Mouse (Mus musculus) heart, adult 8-10 months (tissue): ENCODE results near the gene Cfap97d2. TPM values are rescaled to one million over a fixed set of nuclear protein-coding genes. Genes with fewer than 3 reads are reported as not detected.

ENCODE experiments used
- DNase-seq: peaks from one replicate; pipeline ENCODE4 v3.0.0; 2022; ENCODE audit warnings: low spot score
- total RNA-seq, 4 experiments: library from RNA; stranded (reverse); gene quantifications; 2 replicates each; pipeline ENCODE4 v1.2.4; 2022

The Cfap97d2 gene
- total RNA-seq, 4 experiments from 2014 or later, result not detected

DNA sequence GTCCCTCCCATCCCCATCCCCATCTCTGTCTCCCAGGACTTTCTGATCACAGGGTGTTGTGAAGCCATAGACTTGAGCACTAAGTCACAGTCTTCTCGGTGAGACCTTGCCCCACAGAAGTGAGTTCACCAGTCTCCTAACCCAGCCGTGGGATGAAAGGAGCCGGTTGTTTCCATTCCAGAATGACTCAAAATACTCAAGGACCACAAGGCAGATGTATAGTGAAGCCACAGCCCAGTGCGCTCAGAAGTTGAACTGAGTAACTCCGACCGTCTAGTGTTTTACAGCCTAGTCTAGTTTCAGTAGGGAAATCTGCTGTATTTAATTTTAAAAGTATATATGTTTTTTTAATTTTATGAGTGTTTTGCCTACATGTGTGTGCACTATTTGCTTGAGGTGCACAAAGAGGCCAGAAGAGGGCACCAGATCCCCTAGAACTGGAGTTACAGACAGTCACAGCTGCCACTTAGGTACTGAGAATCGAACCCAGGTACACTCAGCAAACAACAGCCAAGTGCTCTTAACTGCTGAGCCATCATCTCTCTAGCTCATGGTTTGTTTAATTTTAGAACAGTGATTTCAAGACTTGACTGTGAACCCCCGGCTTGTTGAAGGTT, 18.5 kb upstream of the Cfap97d2 start:
- no peak for DNase-seq

DNA sequence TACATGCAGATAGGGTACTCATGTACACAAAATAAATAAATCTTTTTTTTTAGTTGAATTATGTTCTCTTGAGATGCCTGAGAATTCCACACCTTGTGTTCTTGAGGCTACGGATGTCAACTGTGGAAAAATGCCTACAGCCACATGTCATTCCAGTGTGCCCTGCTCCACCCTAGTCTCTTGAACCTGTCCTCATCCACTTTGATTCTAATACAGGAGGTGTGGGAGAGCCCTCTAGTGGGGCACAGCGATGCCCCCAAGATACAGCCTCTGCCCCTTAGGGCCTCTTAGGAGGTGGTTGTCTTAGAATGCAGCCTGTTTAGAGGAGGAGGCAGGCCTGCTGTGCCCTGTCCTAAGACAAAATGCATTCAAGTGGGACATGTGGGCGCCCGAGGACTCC, 17.7 kb upstream of the Cfap97d2 start:
- DNase-seq, result no peak

DNA sequence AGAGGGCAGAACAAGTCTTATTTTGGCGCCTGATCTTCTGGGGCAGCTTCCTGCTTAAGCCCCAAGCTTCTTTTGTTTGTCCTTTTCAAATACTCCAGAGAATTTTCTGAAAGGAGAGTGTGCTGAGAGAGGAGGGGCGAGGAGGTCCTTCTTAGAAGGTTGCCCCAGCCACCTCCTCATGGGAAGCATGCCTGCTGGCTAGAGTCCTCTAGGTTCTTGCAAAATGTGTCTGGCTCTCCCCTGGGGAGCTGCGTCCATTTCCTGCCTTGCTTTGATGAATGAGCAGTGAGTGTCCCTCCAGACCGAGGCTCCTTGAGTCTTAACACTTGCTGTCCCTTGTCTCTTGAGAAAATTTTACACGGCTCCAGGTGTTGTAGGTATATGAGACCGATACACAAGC, 17.2 kb upstream of the Cfap97d2 start:
- no peak for DNase-seq

DNA sequence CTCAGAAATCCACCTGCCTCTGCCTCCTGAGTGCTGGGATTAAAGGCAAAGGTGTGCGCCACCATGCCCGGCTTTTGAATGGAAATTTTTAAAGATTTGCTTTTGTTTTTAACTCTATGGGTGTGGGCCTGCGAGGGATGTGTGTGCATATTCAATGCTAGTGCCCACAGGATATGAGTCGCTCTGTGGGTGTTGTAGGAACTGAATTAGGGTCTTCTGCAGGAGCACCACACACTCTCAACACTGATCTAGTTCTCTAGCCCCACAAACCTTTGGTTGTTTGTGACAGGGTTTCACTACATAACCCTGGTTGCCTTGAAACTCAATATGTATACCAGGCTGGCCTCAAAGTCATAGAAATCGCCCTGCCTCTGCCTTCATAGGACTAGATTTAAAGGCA, 16.4 kb upstream of the Cfap97d2 start:
- no peak for DNase-seq

DNA sequence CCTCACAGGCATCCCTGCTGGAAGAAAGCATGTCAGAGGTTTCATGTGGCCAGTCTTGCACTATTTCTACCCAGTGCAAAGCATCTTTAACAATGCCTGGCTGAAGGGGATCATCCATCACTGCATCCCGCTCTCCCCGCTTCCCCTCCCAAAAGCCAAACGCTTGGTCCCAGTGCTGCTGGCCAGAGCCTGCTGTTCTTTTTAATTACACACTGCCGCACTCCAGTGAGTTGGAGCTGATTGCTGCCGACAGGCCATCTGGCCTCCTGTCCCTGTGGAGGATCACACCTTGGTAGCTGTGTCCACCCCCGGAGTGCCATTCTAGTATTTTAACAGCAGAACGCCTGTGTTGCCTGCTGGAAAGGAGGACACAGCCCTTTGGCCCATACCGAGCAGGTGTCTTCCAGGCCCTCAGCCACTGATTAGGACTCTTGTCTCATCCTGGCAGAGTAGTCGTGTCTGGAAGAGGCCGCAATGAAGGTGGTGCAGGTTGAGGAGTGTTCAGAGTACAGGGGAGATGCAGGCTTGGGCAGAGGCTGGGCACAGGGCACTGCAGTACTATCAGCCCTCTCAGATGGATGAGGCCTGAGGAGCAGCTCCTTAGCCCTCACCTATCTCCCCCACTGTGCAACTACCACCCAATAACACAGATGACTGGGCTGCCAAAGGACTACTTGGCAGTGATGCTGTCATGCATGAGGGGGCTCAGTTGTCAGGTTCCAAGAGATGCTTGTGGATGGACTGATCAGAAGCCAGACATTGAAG, 13.2 kb upstream of the Cfap97d2 start:
- DNase-seq, result no peak

DNA sequence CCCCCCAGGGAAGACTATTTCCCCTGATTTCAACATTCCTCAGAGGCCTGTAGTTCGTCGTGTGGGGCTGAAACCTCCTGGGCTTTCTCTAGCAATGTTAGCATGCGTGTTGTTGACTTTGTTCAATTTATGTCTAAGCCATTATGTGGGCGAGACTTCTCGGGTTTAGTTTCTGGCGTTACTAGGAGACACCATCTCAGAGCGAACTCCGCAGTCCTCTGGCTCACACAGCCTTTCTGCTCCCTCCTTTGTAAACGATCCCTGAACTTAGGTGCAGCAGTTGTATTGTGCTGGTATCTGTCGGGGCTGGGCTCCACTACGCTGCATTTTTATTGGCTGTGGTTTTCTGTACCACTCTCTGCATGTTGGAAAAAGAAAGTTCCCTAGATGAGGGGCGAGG, 11.0 kb upstream of the Cfap97d2 start:
- DNase-seq, result no peak

DNA sequence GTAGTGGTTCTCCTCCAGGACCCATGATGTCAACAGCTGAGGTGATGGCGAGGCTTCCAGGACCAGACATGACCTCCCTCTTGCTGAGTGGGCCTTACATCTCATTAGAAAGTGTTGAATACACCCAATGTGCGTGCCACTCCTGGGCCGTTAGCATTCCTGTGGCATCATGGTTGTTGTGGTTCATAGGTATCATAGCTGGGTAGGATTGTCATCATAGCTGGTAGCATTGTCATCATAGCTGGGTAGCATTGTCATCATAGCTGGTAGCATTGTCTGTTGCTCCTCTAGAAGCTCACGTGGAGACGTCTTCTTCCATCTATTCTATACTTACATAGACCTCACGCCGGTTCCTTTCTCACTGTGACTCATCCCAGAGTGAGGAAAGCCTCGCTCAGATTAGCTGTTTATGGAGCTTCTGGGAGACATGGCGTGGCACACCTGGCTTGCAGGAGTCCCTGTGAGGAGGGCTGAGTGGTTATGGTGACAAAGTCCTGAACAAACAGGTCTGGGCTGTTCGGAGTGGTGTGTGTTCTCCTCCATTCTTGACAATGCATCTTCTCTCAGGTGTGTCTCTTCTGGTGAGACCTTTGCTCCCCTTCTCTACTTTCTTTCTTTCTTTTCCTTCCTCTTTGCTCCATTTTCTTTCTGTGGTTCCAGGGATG, 10.4 kb upstream of the Cfap97d2 start:
- no peak for DNase-seq

DNA sequence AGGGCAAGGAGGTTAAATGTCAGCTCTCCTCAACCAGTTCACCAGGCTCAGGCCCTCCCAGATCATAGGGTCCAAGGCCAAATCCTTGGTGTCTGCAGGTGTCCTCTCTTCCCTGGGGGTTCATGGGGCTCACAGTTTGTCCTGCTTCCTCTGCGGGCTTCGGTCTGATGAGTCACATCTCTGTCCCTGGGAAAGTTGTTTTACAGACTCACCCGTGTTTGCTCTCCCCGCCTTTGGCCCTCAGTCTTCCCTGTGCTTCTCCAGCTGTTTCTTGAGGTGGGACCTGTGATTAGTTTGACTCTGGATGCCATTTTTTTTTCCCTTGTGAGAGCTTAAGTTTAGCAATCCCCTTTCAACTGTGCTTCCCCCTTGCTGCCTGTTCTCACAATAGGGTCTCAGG, 9.5 kb upstream of the Cfap97d2 start:
- no peak for DNase-seq

DNA sequence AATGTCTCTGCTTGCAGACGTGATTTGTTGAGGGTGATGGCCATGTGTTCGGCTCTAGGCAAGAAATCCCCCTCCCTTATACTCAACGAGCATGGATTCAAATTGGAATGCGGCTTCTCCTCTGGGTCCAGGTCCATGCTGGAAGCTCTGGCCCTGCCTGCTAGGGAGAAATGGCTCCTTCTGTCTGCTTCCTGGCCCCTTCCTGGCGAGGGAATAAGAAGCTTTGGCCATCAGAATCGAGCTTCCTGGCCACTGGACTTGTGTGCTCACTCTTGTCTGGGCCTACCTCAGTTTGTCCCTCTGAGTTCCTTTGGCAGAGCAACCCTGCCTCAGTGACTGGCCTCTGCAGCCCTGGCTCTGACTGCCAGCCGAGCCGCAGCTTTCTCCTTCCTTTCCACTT, 8.5 kb upstream of the Cfap97d2 start:
- no peak for DNase-seq

DNA sequence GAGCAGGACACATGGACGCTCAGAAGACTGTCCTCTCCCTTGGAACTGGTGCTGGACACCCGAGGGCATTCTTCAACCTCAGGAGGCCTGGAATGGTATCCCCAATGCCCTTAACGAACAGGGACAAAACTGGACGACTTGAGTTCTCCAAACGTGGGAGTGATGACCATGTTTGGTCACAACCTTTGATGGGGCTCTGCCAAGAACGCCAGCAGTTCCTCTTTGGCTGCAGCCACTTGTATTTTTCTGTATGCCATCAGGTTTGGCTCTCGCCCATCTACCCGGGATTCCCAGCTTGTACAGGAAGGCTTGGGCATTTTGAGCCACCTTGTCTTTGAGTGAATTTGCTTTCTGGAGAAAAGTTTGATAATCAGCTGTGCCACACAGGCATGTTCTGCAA, 8.0 kb upstream of the Cfap97d2 start:
- no peak for DNase-seq

DNA sequence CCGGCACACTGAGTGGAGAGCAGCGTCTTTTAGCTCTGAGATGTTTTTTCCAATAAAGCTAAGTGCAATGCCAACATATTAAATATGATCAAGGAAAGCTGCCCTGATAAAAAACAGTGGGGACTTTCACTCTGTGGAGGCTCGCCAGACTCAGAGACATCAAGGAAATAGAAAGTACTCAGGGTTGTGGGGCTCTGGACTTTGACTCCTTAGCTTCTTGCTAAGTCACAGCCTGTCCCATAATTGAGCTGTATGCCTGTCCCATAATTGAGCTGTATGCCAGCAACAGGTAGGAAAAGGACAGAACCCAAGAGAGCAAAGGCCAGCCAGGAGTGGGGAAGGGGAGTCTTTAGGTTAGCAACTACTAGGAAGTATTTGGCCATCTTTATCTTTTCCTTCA, 7.4 kb upstream of the Cfap97d2 start:
- DNase-seq, result no peak

DNA sequence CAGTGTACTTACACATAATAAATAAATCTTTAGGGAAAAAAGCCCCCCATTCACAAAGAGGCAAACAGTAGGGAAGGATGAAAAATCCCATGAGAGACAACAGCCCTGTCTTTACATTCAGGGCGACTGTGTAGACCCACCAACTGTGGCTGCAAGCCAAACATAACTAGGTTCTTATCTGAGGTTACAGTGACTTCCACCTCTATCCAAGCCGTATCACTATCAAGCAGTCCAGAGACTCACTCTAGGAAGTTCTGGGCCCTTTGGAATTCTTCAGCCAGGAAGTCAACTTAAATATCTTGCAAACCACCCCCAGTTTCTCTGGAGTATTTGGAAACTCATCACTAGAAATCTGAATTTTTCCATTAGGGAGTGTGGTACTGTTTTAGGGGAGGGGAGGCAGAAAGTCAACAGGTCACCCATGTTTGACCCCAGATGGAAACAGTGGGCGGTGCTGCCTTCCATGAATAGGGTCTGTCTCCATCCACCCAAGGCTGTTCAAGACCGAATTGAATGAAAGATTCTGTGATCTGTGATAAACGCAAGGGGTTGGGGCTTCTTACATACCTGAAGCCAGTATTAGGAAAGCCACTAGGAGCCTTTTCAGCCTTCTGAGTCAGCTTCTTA, 6.3 kb upstream of the Cfap97d2 start:
- no peak for DNase-seq

DNA sequence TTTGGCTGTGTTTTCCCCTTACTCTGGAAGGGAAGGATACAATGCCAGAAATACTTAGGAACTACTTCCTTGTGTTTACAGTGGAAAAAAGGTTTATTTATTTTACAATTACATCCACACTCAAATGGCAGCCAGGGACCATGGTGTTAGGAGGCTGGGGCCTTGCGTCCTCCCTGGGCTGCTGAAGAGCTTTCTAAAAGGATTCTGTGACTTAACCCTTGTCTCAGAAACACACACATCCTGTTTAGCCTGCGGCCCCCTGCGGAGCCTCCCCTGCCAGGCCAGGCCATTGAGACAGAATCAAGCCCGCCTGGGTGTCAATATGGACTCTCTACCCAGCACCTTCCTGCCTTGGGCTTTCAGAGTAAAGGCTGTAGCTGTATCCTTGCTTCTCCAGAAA, 2.9 kb upstream of the Cfap97d2 start:
- DNase-seq, result no peak

DNA sequence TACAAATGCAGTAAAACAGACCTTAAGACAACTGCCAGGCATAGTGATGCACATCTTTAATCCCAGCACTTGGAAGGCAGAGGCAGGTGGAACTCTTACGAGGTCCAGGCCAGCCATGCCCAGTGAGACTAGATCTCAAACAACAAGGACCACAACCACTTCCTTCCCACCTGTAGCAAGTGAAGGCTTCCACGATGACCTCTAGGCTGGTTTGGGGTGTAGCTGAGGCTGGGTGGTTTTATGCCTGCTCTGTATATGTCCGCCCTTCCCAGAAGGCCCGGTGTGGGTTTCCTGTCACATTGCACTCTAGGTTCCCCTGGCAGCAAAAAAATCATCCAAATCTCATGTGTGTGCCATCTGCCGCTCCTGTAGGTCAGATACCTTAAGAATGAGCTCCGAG, 1.9 kb upstream of the Cfap97d2 start:
- no peak for DNase-seq

DNA sequence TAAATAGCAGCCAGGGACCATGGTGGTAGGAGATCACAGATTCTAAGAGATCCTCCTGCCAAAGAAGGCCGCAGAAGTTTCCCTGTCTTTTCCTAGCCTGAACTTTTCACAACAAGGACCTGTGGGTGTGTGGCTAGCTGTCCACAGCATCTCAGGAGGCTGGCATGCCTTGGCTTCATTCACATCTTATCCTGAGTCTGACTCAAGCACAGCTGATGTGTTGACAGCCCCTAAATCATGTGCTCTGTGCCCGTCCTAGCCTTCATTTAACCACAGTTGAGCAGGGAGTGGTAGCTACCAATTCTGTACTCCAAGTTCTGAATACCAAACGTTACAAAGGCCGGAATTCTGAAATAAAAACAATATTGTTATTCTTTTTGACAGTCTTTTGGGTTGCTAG, 1.4 kb upstream of the Cfap97d2 start:
- DNase-seq, result no peak

DNA sequence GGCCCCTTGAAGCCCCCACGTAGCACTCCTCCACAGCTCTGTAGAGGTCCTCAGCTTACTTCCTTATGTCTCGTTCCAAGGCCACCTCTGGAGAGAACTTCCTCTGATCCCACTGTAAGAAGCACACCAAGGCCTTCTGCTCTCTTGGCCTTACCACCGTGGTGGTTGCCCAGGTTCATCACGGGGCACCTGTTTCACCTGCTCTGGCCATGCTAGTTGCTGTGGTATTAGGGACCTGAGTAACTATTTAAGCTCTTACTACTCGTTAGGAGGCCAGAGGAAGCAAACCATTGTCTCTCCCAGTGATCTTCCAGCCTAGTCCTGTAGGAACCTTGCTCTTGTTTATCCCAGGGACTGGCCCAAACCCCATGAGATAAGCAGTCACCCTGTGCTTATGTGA, 1.2 kb downstream of the Cfap97d2 start:
- no peak for DNase-seq

DNA sequence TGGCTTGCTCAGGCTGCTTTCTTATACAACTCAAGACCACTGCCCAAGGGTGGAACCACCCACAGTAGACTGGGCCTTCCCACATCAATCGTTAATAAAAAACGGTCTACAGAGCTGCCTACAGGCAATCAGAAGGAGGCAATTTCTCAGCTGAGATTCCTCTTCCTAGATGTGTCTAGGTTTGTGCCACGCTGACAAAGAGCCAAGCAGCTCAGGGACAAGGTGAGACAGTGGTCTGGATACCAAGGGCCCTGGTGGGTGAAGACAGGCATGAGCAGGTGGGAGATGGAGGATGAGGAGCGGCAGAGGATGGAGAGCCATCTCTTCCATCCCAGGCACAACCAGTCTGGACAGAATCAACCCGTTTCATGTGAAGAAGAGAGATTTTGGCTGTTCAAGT, 2.8 kb downstream of the Cfap97d2 start:
- no peak for DNase-seq

DNA sequence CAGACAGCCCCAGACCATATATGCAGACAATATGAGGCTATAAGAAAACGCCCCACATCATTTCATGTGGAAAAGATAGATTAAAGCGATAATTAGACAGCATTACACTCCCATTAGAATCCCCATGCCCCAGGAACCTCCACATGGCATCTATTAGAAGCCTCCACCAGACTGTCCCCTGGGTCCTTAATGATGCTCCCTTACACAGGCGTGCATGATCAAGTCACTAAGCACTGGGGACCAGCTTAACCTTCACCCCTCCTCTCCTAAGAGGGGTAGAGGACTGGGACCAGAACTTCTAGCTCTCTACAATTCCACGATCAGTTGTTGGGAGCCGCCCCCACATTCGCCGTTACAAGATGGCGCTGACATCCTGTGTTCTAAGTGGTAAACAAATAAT, 13.3 kb downstream of the Cfap97d2 start:
- no peak for DNase-seq

DNA sequence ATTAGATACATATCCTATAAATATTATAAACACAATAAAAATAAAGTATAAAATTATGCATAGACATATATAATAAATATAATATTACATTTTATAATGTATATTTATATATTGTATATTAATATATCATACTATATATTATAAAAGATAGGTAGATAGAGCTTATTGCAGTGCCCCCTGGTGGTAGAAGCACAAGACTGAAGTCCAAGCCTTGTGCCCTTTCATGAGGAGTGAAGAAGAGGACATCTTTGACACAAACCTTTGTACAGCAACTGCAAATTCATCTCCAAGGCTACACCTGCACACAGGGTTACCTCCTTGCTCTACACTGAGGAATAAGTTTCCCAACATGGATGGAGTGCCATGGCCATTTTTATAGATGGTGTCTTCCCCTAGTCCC, 20.0 kb downstream of the Cfap97d2 start:
- DNase-seq, result peak; percentile 57

DNA sequence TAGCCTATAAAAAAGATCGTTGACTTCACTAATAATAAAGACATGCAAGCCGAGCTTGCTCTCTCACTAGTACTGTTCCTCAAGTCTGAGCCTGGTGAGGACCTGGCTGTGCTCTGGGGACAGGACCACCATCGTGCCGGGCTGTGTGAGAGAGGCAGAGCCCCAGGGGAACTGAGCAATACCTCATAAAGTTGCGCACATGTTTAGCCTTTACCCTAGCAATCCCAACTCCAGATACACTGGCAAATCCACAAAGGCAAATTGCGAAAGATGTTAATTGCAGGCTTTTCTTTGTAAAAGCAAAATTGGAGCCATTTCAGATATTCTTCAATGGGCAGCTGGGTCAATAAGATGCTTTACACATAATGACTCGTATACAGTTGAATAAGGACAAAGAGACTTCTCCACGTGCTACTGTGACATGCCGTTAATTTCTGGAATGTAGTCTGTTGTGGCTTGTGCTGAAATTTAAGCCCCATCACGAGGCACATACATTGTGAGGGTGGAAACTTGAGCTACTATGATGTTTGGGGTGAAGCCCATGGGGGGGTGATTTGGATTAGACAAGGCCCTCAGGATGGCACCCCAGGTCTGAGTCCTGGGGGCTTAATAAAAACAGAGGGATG, 21.9 kb downstream of the Cfap97d2 start:
- DNase-seq, result no peak

DNA sequence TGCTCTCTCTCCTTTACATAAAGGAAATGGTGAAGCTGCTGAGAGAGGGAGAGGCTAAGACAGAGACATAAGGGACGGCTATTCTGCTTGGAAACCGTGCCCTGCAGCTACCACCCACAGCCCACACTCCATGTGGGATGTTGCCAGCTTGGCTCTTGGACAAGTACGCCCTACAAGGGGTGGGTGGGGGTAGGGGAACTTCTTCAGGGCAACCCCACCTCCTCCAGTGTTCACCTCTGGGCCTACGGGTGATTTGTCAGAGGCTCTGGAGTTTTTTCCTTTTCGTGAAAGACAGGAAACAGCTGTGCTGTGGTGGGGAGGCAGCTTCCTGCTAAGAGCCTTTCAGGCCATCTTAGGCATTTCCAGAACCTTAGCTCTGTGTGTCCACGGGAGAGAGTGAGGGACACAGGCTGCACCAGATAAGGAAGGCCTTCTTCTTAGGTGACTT, 34.7 kb downstream of the Cfap97d2 start:
- peak; percentile 58 for DNase-seq
